Mouse (Mus musculus): ENCODE results near the gene Nfkbiz. TPM values are rescaled to one million over a fixed set of nuclear protein-coding genes. Genes with fewer than 3 reads are reported as not detected.
"Not testable (repeated sequence)": the region's sequence is repeated elsewhere in the genome, so short reads cannot be mapped to it uniquely, and the experiment has no call there.

Gene Nfkbiz
- total RNA-seq (2021) = 1 to 10 TPM; 4.2 to 6.2 TPM
- long read RNA-seq, experiment 1, partial matches to known transcripts = 1 of 3 reads
- long read RNA-seq, experiment 1, other reads (novel, unspliced or antisense) = 1 of 3 reads
- long read RNA-seq, experiment 2, partial matches to known transcripts = 2 of 3 reads
- long read RNA-seq, experiment 2, other reads (novel, unspliced or antisense) = 0 of 3 reads

DNA sequence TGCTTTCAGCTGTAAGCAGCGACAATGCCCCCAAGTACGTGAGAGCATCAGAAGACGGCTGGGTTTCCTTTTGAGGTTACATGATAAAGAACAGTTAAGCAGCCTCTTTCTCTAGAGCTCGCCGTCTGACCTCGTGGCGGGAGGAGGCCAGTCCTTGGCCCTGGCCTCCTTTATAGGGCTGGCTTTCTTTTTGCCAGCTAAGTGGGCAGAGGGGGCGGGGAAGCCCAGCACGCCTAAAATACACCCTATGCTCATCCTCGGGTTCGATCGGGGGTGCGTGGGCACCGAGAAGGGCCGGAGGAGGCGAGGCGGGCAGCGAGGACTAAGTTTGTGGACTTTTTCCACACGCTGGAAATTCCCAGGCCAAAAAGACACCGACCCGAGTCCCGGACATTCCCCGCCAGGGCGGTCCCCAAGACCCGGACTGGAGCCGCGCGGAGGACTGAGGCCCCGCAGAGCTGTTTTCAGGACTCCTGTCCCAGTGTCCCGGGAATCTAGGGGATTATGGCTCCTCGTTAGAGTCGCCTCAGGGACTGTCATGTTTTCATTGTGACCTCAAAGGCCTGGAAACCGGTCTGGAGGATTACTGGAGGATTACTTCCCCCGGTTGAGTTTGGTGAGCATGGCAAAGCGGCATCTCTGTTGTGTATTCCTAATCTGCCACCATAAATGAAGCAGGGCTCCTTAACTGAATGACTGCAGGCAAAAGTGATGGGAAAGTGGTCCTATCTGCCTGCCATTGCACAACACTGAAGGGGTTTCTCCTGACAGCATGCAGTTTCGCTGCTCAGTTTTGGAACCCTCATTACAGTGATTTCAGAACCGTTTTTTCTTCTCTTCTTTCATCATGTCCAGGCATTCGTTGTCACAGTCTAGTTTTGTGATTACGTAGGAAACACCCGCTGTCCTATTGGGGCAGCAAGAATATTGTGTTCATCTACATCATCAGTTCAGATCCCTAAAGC is at the start of gene Nfkbiz:
TSS of gene Nfkbiz (minus strand) at position 390 of the 965 bp plus-strand sequence.
- DNase-seq (ENCODE audit: low spot score in 2 of 2) = peak; percentile 82 to 85

DNA sequence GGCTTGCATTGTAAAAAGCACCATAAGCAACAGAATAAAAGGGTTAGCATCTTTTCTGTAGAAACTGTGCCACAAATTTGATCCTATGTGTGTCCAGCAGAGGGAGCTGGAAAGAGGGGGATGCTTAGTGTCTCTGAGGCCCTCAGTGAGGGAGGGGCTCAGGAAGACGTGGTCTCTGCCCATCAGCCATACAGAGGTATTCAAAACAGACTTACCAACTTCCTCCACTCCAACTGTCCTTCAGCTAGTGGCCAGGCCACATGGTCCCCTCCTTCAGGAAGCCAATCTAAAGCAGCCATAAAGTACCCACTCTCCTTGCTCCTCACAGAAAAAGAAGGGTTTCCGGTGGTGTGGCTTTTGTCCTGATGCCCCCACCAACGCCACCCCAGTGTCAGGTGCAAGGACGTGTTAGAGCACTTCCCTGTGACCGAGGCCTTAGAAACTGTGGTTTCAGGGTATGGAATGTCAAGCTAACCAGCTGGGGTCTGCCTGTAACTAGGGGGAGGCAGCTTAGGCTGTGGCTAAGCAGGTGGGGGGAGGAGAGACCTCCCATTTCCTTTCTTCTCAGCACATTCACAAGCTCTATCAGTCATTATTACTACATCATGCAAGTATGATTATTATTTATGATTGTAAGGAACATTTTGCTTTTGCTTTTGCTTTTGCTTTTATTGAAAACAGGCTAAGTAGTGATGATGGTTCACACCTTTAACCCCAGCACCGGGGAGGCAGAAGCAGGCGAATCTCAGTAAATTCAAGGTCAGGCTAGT is 49.3 kb upstream of the Nfkbiz start:
- DNase-seq (ENCODE audit: low spot score in 2 of 2) = no peak

- no peak for DNase-seq (ENCODE audit: low spot score in 2 of 2)
Observed at GRCm38 (mm10) chr16:55884246-55884645, 45.5 kb upstream of the Nfkbiz start.

- no peak for DNase-seq (ENCODE audit: low spot score in 2 of 2)
Observed at GRCm38 (mm10) chr16:55876025-55876424, 37.3 kb upstream of the Nfkbiz start.

DNA sequence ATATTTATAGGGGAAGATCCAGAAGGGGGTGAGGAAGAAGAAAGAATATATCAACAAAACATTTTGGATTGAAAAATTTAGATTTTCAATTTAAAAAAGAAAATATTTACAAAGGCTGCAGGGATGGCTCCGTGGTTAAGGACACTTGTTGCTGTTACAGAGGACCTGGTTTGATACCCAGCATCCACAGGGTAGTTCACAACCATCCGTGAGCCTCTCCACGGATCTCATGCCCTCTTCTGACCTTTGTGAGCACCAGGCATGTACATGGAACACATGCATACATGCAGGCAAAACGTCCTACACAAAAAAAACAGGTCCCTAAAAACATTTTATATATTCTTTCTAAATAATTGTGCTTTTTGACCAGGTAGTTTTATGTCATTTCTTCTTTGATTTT is 25.1 kb upstream of the Nfkbiz start:
- no peak for DNase-seq (ENCODE audit: low spot score in 2 of 2)

- peak; percentile 53 for DNase-seq (ENCODE audit: low spot score in 2 of 2)
Observed at GRCm38 (mm10) chr16:55863149-55863815, 24.6 kb upstream of the Nfkbiz start.

DNA sequence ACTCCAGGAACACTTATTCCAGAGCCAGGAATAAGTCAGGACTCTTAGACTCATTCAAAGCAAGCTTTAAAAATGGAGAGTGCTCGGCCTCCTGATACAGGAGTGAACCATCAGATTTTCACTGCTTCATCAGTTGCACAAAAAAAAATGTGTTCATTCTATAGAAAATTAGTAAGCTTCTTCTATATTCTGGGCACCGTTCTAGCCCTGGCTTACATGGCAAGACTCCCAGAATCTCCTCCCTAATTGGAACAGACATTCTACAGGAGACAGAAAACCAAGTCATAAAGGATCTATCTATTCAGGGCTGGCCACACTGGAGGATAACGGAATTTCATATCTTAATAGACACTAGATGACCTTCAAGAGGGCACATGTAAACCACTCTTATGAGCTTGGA is 22.4 kb upstream of the Nfkbiz start:
- no peak for DNase-seq (ENCODE audit: low spot score in 2 of 2)

DNA sequence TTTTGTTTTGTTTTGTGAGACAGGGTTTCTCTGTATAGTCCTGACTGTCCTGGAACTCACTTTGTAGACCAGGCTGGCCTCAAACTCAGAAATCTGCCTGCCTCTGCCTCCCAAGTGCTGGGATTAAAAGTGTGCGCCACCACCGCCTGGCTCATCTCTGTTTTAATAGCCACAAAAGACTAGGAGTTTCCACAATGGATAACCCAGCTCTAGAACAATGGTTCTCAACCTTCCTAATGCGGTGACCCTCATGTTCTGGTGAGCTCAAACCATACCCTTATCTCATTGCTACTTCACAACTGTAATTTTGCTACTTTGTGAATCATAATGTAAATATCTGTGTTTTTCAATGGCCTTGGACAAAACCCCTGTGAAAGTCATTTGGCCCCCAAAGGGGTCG is 20.7 kb upstream of the Nfkbiz start:
- not testable (repeated sequence) for DNase-seq (ENCODE audit: low spot score in 2 of 2)

DNA sequence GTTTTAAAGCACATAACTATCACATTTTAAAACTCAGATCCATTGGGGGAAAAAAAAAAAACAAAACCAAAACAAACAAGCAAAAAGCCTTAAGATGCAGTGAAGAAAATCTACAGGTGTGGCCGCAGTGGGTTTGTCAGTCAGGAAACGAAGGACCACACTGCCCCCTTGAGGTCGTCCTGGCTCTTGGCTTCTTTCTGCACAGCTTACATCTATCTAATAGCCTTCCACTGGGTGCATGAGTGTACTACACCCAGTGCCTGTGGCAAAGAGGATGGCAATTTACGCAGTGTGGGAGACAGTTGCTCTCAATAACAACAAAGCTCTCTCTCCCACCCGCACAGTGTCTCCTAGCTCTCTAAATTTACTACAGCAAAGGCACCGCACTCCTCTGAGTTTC is 19.8 kb upstream of the Nfkbiz start:
- peak; percentile 66 to 74 for DNase-seq (ENCODE audit: low spot score in 2 of 2)

GRCm38 (mm10) chr16:55852943-55853727 is 14.4 kb upstream of the Nfkbiz start:
- DNase-seq (ENCODE audit: low spot score in 2 of 2) = peak; percentile 71 to 75

DNA sequence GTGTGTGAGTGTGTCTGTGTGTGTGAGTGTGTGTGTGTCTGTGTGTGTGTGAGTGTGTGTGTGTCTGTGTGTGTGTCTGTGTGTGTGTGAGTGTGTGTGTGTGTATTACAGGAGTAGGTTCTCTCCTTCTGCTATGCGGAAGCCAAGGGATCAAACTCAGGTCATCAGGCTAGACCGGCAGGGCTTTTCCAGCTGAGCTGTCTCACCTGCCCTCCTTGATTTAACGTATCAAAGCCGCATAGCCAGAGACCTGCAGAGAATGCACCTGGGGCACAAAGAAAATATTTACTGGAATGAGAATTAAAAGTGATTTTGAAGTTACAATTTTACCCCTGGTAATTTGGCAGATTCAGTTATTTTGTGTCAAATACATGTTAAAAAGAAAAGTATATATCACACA is 13.8 kb upstream of the Nfkbiz start:
- DNase-seq (ENCODE audit: low spot score in 2 of 2) = no peak

DNA sequence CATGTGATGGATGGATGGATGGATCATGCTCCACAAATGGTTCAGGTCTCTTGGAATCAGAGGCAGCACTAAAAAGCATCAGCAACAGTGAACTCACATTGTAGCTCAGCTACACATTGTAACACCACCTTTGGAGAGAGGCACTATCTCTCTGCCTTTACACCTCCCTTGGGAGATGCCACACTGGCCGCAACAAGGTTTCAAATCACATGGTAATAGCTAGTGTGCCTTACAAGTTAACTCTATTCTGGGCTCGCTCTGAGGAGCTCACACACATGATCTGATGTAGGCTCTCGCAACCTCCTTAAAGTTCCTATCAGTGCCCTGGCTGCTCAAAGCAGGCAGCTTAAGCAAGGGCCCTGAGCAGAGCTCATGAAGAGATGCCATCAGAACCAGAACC is 11.8 kb upstream of the Nfkbiz start:
- DNase-seq (ENCODE audit: low spot score in 2 of 2) = no peak

- no peak for DNase-seq (ENCODE audit: low spot score in 2 of 2)
Observed at GRCm38 (mm10) chr16:55847679-55848078, 9.0 kb upstream of the Nfkbiz start.

DNA sequence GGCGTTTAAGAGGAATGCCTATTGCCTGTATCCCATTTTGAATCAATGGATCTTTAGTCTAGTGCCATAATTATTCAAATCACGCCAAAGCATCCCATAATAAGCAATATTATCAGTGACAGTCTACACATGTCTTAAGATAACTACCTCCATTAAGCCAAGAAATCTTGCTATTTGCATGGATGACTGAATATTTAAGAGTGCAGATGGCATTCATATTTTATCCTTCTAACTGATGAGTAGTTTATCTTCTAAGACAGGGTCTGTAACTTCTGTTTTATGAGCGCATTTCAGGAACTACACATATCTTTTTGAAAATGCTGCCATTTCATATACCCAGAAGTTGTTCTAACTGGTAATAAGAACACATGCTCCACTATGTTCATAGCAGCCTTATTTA is 6.1 kb upstream of the Nfkbiz start:
- no peak for DNase-seq (ENCODE audit: low spot score in 2 of 2)

GRCm38 (mm10) chr16:55843919-55844318 is 5.2 kb upstream of the Nfkbiz start:
- DNase-seq (ENCODE audit: low spot score in 2 of 2) = no peak

DNA sequence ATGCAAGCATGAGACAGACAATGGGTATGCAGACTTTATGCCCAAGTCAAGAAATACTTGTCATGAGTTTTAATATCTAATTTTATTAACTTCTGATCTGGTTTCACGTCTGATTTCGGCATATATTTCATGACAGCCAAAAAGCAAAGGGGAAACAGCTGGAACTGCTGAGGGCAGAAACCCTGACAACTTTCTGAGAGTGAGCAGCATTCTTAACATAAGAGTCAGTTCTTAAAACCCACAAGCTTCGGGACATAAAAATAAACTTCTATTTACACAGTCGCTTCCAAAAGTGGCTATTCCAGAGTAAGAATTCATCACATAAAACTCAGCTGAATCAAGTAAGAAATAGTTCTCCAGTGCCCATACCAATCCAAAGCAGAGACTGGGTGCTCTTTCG is 4.4 kb upstream of the Nfkbiz start:
- DNase-seq (ENCODE audit: low spot score in 2 of 2) = no peak

DNA sequence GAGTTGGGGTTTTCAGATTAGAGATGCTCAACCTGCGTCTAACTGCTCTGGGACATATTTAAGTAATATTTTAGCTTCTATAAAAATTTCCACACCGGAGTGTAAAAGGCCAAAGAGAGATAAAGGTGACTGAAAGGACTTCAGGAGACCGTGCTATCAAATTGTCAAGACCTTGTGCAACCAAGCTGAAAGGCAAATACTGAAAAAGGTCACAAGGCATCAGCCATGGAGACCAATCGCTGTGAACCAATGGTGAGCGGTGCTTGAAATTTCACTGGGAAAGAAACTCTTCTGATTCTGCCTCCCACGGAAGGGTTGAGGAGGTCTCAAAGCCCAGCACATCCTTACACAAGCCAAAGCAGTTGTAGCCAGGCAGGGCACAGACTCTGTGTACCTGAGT is 2.8 kb upstream of the Nfkbiz start:
- DNase-seq (ENCODE audit: low spot score in 2 of 2) = no peak

GRCm38 (mm10) chr16:55838129-55838509 is 580 bp downstream of the Nfkbiz start:
- no peak for DNase-seq (ENCODE audit: low spot score in 2 of 2)

DNA sequence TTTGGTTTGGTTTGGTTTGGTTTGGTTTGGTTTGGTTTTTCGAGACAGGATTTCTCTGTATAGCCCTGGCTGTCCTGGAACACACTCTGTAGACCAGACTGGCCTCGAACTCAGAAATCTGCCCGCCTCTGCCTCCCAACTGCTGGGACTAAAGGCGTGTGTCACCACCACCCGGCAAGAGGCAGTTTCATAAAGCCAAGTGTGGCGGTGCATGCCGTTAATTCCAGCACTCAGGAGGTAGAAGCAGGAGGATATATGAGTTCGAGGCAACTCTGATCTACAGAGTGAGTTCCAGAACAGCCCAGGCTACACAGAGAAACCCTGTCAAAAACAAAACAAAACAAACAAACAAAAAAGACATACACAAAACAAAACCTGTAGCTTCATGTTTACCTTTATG is 1.0 kb downstream of the Nfkbiz start:
- not testable (repeated sequence) for DNase-seq (ENCODE audit: low spot score in 2 of 2)

GRCm38 (mm10) chr16:55837168-55837567 is 1.5 kb downstream of the Nfkbiz start:
- no peak for DNase-seq (ENCODE audit: low spot score in 2 of 2)
